Mouse (Mus musculus): Measurements from ENCODE around the gene Tmem240. TPM values are rescaled to one million over a fixed set of nuclear protein-coding genes. Genes with fewer than 3 reads are reported as not detected.

The Tmem240 gene
- polyA plus RNA-seq, 1 experiment: 123 TPM

DNA sequence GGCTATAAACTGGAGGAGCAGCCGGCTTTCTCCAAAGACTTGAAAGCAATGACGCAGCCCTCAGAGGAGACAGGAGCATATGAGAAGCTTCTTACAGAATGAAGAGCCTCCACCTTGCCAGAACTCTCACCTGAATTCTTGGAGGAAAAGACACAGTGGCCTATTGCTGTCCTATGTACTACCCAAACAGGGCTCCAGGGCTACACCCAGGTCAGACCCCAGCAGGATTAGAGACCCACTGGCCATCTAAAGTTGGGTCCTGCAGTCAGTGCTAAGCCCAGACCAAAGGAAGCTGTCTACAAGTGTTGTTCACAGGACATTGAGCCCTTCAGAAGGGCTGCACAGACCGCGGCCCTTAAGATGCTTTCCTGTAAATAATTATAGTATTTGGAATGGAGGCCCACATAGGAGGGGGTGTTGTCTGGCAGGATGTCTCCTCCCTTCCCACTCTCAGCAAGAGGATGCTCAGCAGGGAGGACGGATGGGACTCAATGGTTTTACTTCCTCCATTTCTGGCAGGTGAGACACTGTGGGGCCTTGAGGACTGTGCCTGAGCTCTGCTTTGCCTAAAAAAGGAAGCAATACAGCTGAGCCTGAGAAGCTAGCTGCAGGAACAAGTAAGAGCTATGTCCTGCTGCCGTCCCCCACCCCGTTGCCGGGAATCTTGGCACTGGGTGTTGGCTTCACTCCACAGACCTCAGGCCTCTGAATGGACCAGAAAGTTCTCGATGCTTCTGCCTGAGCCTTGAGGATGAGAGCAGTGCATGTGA lies 40.6 kb downstream of the Tmem240 start:
- Histone ChIP-seq H3K27me3 (ENCODE audit: control insufficient read depth, insufficient read depth, low read length) (no peaks in the 10 kb centered on the region), H3K4me1 (ENCODE audit: control insufficient read depth, insufficient read depth, low read length) (peaks cover 18% of the 10 kb centered on the region), H3K27ac (ENCODE audit: insufficient read depth, low read length) (peak overlapping the region; percentile 65), H3K4me3 (replicated peaks; ENCODE audit: insufficient read depth, low read depth, low read length) (no peak overlapping the region)
- 11% methylated on average over 9 of the region's 9 CpGs for WGBS
- DNase-seq: peak; percentile 62 to 65
- no peak for TF ChIP-seq POLR2A (IDR thresholded peaks at IDR 0.05; ENCODE audit: borderline replicate concordance, insufficient read depth, low read length)
- no peak for TF ChIP-seq CTCF (IDR thresholded peaks at IDR 0.05; ENCODE audit: borderline replicate concordance, insufficient read depth, low read depth, low read length)

DNA sequence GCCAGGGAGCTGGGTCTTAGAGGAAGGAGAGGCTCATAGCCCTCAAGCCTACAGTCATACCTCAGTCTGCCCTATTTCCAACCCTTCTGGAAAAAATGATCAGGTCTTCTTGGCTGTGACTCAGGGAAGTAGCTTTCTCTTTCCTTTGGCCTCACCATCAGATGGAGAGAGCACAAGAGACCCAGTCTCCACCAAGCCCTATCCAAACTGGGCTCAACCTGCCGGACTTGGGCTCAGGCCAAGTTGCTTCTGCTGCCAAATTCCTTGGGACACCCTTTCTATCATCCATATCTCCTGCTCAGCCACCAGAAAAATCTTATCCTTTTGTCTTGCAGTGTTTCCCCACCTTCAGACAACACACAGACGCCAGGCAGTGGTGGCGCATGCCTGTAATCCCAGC lies 41.3 kb downstream of the Tmem240 start:
- Histone ChIP-seq H3K4me3 (replicated peaks; ENCODE audit: insufficient read depth, low read depth, low read length) (no peak overlapping the region), H3K27ac (ENCODE audit: insufficient read depth, low read length) (peak overlapping the region; percentile 65), H3K27me3 (ENCODE audit: control insufficient read depth, insufficient read depth, low read length) (no peaks in the 10 kb centered on the region), H3K4me1 (ENCODE audit: control insufficient read depth, insufficient read depth, low read length) (peaks cover 13% of the 10 kb centered on the region)
- TF ChIP-seq POLR2A (IDR thresholded peaks at IDR 0.05; ENCODE audit: borderline replicate concordance, insufficient read depth, low read length): no peak
- no peak for TF ChIP-seq CTCF (IDR thresholded peaks at IDR 0.05; ENCODE audit: borderline replicate concordance, insufficient read depth, low read depth, low read length)
- DNase-seq: peak; percentile 75 to 77
- 52% methylated on average over 3 of the region's 3 CpGs for WGBS

DNA sequence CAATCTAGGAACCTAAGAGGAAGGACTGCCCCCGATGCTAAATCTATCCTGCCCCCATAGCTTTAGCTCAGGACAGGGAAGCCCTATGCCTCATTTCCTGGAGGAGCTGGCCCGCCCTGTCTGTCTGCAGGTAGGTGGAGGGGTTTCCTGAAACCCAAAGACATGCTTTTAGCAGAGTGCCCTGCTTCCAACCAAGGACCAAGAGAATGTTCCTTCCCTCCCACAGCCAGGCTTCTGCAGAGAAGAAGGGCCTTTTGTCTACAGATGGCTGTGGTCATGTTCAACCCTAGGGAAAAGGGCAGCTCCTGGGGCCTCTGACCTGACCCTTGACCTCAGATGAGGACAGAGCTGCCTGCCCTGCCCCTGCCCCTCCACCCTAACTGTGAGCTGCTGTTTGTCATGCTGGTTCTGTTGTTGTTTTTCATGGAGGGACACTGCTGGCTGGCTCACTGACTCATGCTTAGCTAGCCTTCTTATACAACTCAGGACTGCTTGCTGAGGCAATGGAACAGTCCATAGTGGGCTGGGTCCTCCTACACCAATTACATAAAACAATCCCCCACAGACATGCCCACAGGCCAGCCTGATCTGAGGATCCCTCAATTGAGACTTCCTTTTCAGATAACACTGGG lies 42.2 kb downstream of the Tmem240 start:
- H3K27me3 ChIP-seq (ENCODE audit: control insufficient read depth, insufficient read depth, low read length): no peaks in the 10 kb centered on the region
- TF ChIP-seq CTCF (IDR thresholded peaks at IDR 0.05; ENCODE audit: borderline replicate concordance, insufficient read depth, low read depth, low read length): no peak
- 59% methylated on average over 2 of the region's 2 CpGs for WGBS
- H3K4me1 ChIP-seq (ENCODE audit: control insufficient read depth, insufficient read depth, low read length): peaks cover 13% of the 10 kb centered on the region
- H3K4me3 ChIP-seq (replicated peaks; ENCODE audit: insufficient read depth, low read depth, low read length): no peak overlapping the region
- DNase-seq: no peak
- H3K27ac ChIP-seq (ENCODE audit: insufficient read depth, low read length): no peak overlapping the region

DNA sequence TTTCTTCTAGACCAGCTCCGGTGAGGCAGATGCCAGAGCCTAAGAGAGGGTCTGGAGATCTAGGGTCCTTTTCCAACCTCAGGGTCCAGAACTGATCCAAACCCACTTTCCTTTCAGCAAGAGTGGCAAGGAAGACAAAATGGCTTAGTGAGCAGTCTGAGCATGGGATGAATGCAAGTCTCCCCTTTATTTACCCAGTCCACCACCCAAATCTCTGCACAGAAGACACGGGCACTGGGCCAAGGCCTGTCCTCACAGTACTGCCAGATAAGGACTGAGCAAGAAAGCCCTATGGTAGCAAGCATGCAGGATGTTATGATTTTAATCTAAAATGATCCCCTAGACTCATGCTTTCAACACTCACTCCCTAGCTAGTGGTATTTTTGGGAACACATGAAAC lies 43.2 kb downstream of the Tmem240 start:
- peaks cover 13% of the 10 kb centered on the region for H3K4me1 ChIP-seq (ENCODE audit: control insufficient read depth, insufficient read depth, low read length)
- no peaks in the 10 kb centered on the region for H3K27me3 ChIP-seq (ENCODE audit: control insufficient read depth, insufficient read depth, low read length)
- H3K27ac ChIP-seq (ENCODE audit: insufficient read depth, low read length): no peak overlapping the region
- TF ChIP-seq POLR2A (IDR thresholded peaks at IDR 0.05; ENCODE audit: borderline replicate concordance, insufficient read depth, low read length) (no peak), CTCF (IDR thresholded peaks at IDR 0.05; ENCODE audit: borderline replicate concordance, insufficient read depth, low read depth, low read length) (no peak)
- no peak for DNase-seq
- no peak overlapping the region for H3K4me3 ChIP-seq (replicated peaks; ENCODE audit: insufficient read depth, low read depth, low read length)
- 70% methylated on average over 2 of the region's 2 CpGs for WGBS

DNA sequence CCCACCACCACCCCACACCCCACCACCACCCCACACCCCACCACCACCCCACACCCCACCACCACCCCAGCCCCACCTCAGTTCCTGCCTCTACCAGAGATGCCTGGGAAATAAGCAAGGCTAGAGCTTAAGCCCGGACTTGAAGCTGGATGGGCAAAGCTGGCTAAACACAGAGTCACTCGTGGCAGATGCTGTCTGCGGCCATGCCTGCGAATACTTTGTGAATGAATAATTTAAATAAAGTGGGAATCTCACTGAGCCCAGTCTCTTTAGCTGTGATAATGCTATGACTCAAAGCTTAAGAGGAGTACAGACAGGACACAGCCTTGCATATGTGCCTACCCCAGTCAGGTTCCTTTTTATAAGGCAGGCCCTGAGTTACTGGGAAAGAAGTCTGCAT lies 44.9 kb downstream of the Tmem240 start:
- H3K27me3 ChIP-seq (ENCODE audit: control insufficient read depth, insufficient read depth, low read length): no peaks in the 10 kb centered on the region
- H3K4me1 ChIP-seq (ENCODE audit: control insufficient read depth, insufficient read depth, low read length): peaks cover 13% of the 10 kb centered on the region
- DNase-seq: no peak
- no peak overlapping the region for H3K4me3 ChIP-seq (replicated peaks; ENCODE audit: insufficient read depth, low read depth, low read length)
- WGBS: 72% methylated on average over 4 of the region's 4 CpGs
- TF ChIP-seq CTCF (IDR thresholded peaks at IDR 0.05; ENCODE audit: borderline replicate concordance, insufficient read depth, low read depth, low read length): no peak
- TF ChIP-seq POLR2A (IDR thresholded peaks at IDR 0.05; ENCODE audit: borderline replicate concordance, insufficient read depth, low read length): no peak
- no peak overlapping the region for H3K27ac ChIP-seq (ENCODE audit: insufficient read depth, low read length)

DNA sequence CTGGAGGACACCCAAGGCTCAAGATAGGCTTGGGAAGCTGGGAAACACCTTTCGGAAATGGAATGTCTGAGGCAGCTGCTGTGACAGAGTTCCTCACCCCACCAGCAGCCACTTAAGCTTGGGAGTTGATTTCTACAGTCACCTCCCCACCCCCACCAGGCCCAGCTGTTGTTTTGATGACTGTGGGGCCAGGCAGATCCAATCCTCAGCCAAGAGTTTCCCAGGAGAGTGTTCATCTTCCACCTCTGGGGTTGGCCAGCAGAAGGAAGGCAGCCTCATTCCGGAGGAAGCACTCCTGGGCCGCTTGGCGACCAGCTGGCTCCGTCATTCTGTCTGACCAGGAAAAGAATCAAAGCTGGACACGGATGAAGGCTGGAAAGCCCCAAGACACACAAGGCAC lies 46.3 kb downstream of the Tmem240 start:
- DNase-seq: peak; percentile 32 to 48
- Histone ChIP-seq H3K4me3 (replicated peaks; ENCODE audit: insufficient read depth, low read depth, low read length) (no peak overlapping the region), H3K27me3 (ENCODE audit: control insufficient read depth, insufficient read depth, low read length) (no peaks in the 10 kb centered on the region), H3K4me1 (ENCODE audit: control insufficient read depth, insufficient read depth, low read length) (peaks cover 3% of the 10 kb centered on the region), H3K27ac (ENCODE audit: insufficient read depth, low read length) (peak overlapping the region; percentile 13)
- WGBS: 30% methylated on average over 6 of the region's 6 CpGs
- TF ChIP-seq CTCF (IDR thresholded peaks at IDR 0.05; ENCODE audit: borderline replicate concordance, insufficient read depth, low read depth, low read length): no peak
- TF ChIP-seq POLR2A (IDR thresholded peaks at IDR 0.05; ENCODE audit: borderline replicate concordance, insufficient read depth, low read length): no peak

DNA sequence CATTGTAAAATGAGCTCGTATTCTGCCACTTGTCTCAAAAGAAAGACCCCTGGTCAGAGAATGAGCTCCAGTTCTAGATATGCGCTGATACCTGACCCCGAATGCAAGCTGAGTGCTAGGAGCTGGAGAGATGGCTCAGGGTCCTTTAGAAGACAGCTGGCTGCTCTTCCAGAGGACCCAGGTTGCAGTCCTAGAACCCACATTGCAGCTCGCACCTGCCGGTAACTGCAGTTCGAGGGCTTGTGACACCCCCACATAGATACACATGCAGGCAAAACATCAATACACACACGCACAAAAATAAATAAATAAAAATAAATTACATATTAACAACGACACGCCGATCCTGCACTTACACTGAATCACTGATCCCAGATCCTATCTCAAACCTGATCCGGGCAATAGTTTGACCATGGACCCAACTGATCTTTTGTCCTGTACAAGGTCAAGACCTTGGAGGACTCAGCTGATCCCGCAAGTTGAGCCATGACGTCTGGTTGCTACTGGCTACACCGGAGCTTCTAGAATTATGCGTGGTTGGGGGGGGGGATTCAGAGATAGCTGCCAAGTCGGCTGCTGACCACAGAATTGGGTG lies 49.0 kb downstream of the Tmem240 start:
- peak; percentile 34 to 51 for DNase-seq
- 12% methylated on average over 16 of the region's 16 CpGs for WGBS
- no peaks in the 10 kb centered on the region for H3K4me1 ChIP-seq (ENCODE audit: control insufficient read depth, insufficient read depth, low read length)
- TF ChIP-seq POLR2A (IDR thresholded peaks at IDR 0.05; ENCODE audit: borderline replicate concordance, insufficient read depth, low read length): no peak
- no peak for TF ChIP-seq CTCF (IDR thresholded peaks at IDR 0.05; ENCODE audit: borderline replicate concordance, insufficient read depth, low read depth, low read length)
- no peaks in the 10 kb centered on the region for H3K27me3 ChIP-seq (ENCODE audit: control insufficient read depth, insufficient read depth, low read length)
- peak overlapping the region; percentile 95 for H3K27ac ChIP-seq (ENCODE audit: insufficient read depth, low read length)
- peak overlapping the region; percentile 83 for H3K4me3 ChIP-seq (replicated peaks; ENCODE audit: insufficient read depth, low read depth, low read length)
